Mouse (Mus musculus): ENCODE data around the gene Nav1. TPM values are rescaled to one million over a fixed set of nuclear protein-coding genes. Genes with fewer than 3 reads are reported as not detected.

The Nav1 gene
- polyA plus RNA-seq, 1 experiment, result 16.3 TPM

GRCm38 (mm10) chr1:135498455-135499358, 108.4 kb downstream of the Nav1 start:
- WGBS, result 90% methylated on average over 20 of the region's 20 CpGs

DNA sequence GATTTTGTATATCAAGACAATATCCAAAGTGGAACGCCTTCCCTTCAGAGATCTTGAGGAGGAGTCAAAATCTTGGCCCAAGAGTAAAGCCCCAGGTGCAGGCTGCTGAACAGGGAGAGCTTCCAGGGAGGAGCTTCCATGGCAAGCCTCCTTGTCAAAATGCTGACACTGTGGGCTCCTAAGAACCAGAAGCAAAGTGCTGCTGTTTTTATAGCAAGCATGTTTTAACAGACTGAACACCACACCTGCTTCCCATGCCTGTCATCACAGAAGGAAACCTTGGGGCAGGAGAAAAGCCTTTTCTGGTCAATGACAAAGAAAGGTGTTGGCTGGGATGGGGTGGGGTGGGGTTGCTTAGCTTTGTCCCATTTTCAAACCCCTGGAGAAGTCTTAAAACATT, 112.0 kb downstream of the Nav1 start:
- no peak for DNase-seq (ENCODE audit: low read depth in 1 of 2, low spot score in 2 of 2)
- no peaks in the 10 kb centered on the region for H3K4me1 ChIP-seq (ENCODE audit: control insufficient read depth, insufficient read depth, insufficient read length)
- H3K4me3 ChIP-seq (ENCODE audit: extremely low read depth, insufficient read depth, insufficient read length), result no peak overlapping the region
- TF ChIP-seq POLR2A (IDR thresholded peaks at IDR 0.05; ENCODE audit: low read depth, low read length) (no peak), CTCF (IDR thresholded peaks at IDR 0.05; ENCODE audit: extremely low read depth, insufficient read depth, insufficient read length, insufficient replicate concordance) (no peak)
- no peaks in the 10 kb centered on the region for H3K36me3 ChIP-seq (ENCODE audit: control insufficient read depth, insufficient read depth, low read length)
- H3K27me3 ChIP-seq (ENCODE audit: control insufficient read depth, insufficient read depth, low read length), result no peaks in the 10 kb centered on the region
- 94% methylated on average over 1 of the region's 1 CpGs for WGBS
- no peak overlapping the region for H3K27ac ChIP-seq (ENCODE audit: insufficient read depth, low read length)

More at GRCm38 (mm10) chr1:135498455-135499358, 108.4 kb downstream of the Nav1 start:
- no peak for DNase-seq (ENCODE audit: low read depth in 1 of 2, low spot score in 2 of 2)
- H3K27me3 ChIP-seq (ENCODE audit: control insufficient read depth, insufficient read depth, low read length), result no peaks in the 10 kb centered on the region
- no peak overlapping the region for H3K4me3 ChIP-seq (ENCODE audit: extremely low read depth, insufficient read depth, insufficient read length)
- H3K36me3 ChIP-seq (ENCODE audit: control insufficient read depth, insufficient read depth, low read length), result no peaks in the 10 kb centered on the region
- TF ChIP-seq CTCF (IDR thresholded peaks at IDR 0.05; ENCODE audit: extremely low read depth, insufficient read depth, insufficient read length, insufficient replicate concordance), result no peak
- H3K27ac ChIP-seq (ENCODE audit: insufficient read depth, low read length), result no peak overlapping the region
- H3K4me1 ChIP-seq (ENCODE audit: control insufficient read depth, insufficient read depth, insufficient read length), result no peaks in the 10 kb centered on the region

GRCm38 (mm10) chr1:135493862-135494261, 113.2 kb downstream of the Nav1 start:
- TF ChIP-seq CTCF (IDR thresholded peaks at IDR 0.05; ENCODE audit: extremely low read depth, insufficient read depth, insufficient read length, insufficient replicate concordance) (no peak), POLR2A (IDR thresholded peaks at IDR 0.05; ENCODE audit: low read depth, low read length) (no peak)
- 91% methylated on average over 6 of the region's 6 CpGs for WGBS
- Histone ChIP-seq H3K4me3 (ENCODE audit: extremely low read depth, insufficient read depth, insufficient read length) (no peak overlapping the region), H3K27me3 (ENCODE audit: control insufficient read depth, insufficient read depth, low read length) (no peaks in the 10 kb centered on the region), H3K27ac (ENCODE audit: insufficient read depth, low read length) (no peak overlapping the region), H3K4me1 (ENCODE audit: control insufficient read depth, insufficient read depth, insufficient read length) (no peaks in the 10 kb centered on the region), H3K36me3 (ENCODE audit: control insufficient read depth, insufficient read depth, low read length) (no peaks in the 10 kb centered on the region)
- no peak for DNase-seq (ENCODE audit: low read depth in 1 of 2, low spot score in 2 of 2)

- Histone ChIP-seq H3K36me3 (ENCODE audit: control insufficient read depth, insufficient read depth, low read length) (no peaks in the 10 kb centered on the region), H3K4me3 (ENCODE audit: extremely low read depth, insufficient read depth, insufficient read length) (no peak overlapping the region), H3K27ac (ENCODE audit: insufficient read depth, low read length) (no peak overlapping the region), H3K4me1 (ENCODE audit: control insufficient read depth, insufficient read depth, insufficient read length) (no peaks in the 10 kb centered on the region), H3K27me3 (ENCODE audit: control insufficient read depth, insufficient read depth, low read length) (no peaks in the 10 kb centered on the region)
- WGBS, result 91% methylated on average over 10 of the region's 10 CpGs
- no peak for DNase-seq (ENCODE audit: low read depth in 1 of 2, low spot score in 2 of 2)
- TF ChIP-seq POLR2A (IDR thresholded peaks at IDR 0.05; ENCODE audit: low read depth, low read length), result no peak
- no peak for TF ChIP-seq CTCF (IDR thresholded peaks at IDR 0.05; ENCODE audit: extremely low read depth, insufficient read depth, insufficient read length, insufficient replicate concordance)
These were observed 114.7 kb downstream of the Nav1 start for GRCm38 (mm10) chr1:135492406-135492805.

DNA sequence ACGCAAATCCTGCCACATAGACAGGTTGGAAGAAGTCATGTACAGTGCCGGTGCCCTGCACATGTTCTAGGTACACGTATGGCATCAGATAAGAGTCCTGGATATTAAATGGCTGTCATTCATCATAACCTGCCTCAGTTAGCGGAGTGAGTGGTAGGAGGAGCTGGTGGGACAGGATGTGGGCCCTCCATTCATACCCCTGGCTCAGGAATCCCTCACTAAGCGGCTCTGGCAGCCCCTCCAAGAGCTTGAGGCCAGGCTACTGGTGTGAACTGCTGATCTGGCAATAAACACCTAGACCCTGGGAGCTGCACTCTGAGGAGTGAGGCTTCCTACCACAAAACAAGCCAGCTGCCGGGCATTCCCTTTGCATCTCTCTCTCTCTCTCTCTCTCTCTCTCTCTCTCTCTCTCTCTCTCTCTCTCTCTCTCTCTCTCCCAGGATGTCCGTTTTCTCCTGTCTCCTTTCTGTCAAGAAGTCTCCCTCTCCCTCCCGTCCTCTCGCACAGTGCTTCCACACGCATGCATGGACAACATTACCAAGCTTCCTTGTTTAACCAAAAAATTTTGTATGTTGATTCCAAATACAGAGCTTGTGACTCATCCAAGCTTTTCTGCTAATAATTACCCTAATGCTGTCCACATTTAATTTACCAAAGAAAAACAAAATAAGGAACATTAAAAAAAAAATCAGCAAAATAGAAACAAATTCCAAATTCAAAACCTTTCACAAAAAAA, 116.0 kb downstream of the Nav1 start:
- no peaks in the 10 kb centered on the region for H3K4me1 ChIP-seq (ENCODE audit: control insufficient read depth, insufficient read depth, insufficient read length)
- H3K36me3 ChIP-seq (ENCODE audit: control insufficient read depth, insufficient read depth, low read length), result no peaks in the 10 kb centered on the region
- H3K27ac ChIP-seq (ENCODE audit: insufficient read depth, low read length), result no peak overlapping the region
- TF ChIP-seq POLR2A (IDR thresholded peaks at IDR 0.05; ENCODE audit: low read depth, low read length) (no peak), CTCF (IDR thresholded peaks at IDR 0.05; ENCODE audit: extremely low read depth, insufficient read depth, insufficient read length, insufficient replicate concordance) (no peak)
- no peaks in the 10 kb centered on the region for H3K27me3 ChIP-seq (ENCODE audit: control insufficient read depth, insufficient read depth, low read length)
- DNase-seq (ENCODE audit: low read depth in 1 of 2, low spot score in 2 of 2), result no peak
- 87% methylated on average over 10 of the region's 10 CpGs for WGBS
- H3K4me3 ChIP-seq (ENCODE audit: extremely low read depth, insufficient read depth, insufficient read length), result no peak overlapping the region

DNA sequence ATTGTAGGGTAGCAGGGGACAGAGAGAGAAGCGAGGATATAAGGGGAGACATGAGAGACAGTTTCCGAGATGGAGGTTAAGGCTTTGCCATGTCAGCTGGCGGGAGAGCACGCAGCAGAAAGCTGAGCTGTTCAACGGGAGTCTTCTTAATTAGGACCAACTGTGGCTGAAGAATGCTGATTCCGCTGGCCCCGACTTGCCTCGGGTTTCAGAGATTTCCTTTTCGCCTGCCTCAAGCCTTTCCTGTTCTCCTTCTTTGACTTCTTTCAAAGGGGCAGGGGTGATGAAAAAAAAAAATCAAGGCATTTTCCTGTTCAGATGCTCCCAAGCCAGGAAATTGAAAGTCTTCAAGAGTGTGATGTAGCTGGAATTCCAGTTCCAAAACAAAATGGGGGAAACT, 118.2 kb downstream of the Nav1 start:
- Histone ChIP-seq H3K4me3 (ENCODE audit: extremely low read depth, insufficient read depth, insufficient read length) (no peak overlapping the region), H3K27me3 (ENCODE audit: control insufficient read depth, insufficient read depth, low read length) (no peaks in the 10 kb centered on the region), H3K27ac (ENCODE audit: insufficient read depth, low read length) (no peak overlapping the region), H3K36me3 (ENCODE audit: control insufficient read depth, insufficient read depth, low read length) (no peaks in the 10 kb centered on the region), H3K4me1 (ENCODE audit: control insufficient read depth, insufficient read depth, insufficient read length) (no peaks in the 10 kb centered on the region)
- no peak for DNase-seq (ENCODE audit: low read depth in 1 of 2, low spot score in 2 of 2)
- 89% methylated on average over 9 of the region's 9 CpGs for WGBS
- TF ChIP-seq CTCF (IDR thresholded peaks at IDR 0.05; ENCODE audit: extremely low read depth, insufficient read depth, insufficient read length, insufficient replicate concordance) (no peak), POLR2A (IDR thresholded peaks at IDR 0.05; ENCODE audit: low read depth, low read length) (no peak)
